Mouse (Mus musculus): ENCODE data around the gene Lmo7.

- TF ChIP-seq POLR2A (IDR thresholded peaks at IDR 0.05; ENCODE audit: low read depth, low read length) (no peak), CTCF (IDR thresholded peaks at IDR 0.05; ENCODE audit: extremely low read depth, insufficient read length, insufficient replicate concordance, low read depth, low read length) (no peak)
Observed at GRCm38 (mm10) chr14:101801674-101802073, 71.9 kb downstream of the Lmo7 start.
